Mouse (Mus musculus) heart, embryonic 16.5 days (tissue): ENCODE measurements at regions not wholly inside any gene's neighbourhood (a gene's known extent, or its start where the extent isn't known, plus 50 kb on each side); places are given as distances from the start of the nearest gene placed in this dataset.
A peak's percentile ranks its signal among the peaks of the same experiment; 100 is the strongest.

ENCODE experiments used
- ATAC-seq: fragments of 200-750 bp; cut with Nextera tagmentation; replicated peaks from 2 replicates; pipeline ENCODE4 v1.8.0; 2017; ENCODE audit warnings: moderate number of reproducible peaks; ENCODE audit not compliant: insufficient read depth, low FRiP score; ENCODE audit errors: extremely low read depth
- H3K27ac ChIP-seq: fragments of 300-500 bp; sonication (generic); 2 replicates; pipeline ENCODE4 v1.5.1; 2014; ENCODE audit warnings: mild to moderate bottlenecking, low read length, control low read depth, moderate library complexity
- H3K27me3 ChIP-seq: fragments of 300-500 bp; sonication (generic); 2 replicates; pipeline ENCODE4 v1.6.1; 2014; ENCODE audit warnings: low read length, mixed read lengths; ENCODE audit not compliant: control insufficient read depth, insufficient read depth
- H3K36me3 ChIP-seq: fragments of 300-500 bp; sonication (generic); 2 replicates; pipeline ENCODE4 v1.6.1; 2014; ENCODE audit not compliant: control insufficient read depth, insufficient read depth
- H3K4me1 ChIP-seq: fragments of 300-500 bp; sonication (generic); 2 replicates; pipeline ENCODE4 v1.6.1; 2014; ENCODE audit warnings: low read length, mixed read lengths; ENCODE audit not compliant: control insufficient read depth, insufficient read depth
- H3K4me2 ChIP-seq: fragments of 300-500 bp; sonication (generic); 2 replicates; pipeline ENCODE4 v1.6.1; 2014; ENCODE audit warnings: low read depth, mild to moderate bottlenecking, control low read depth, low read length
- H3K4me3 ChIP-seq: fragments of 300-500 bp; sonication (generic); 2 replicates; pipeline ENCODE4 v1.5.1; 2014; ENCODE audit warnings: mild to moderate bottlenecking, control low read depth, low read length
- H3K9ac ChIP-seq: fragments of 300-500 bp; sonication (generic); 2 replicates; pipeline ENCODE4 v1.6.1; 2014; ENCODE audit warnings: low read length, control low read depth
- H3K9me3 ChIP-seq: fragments of 300-500 bp; sonication (generic); replicated peaks from 2 replicates; pipeline ENCODE4 v1.6.1; 2016; ENCODE audit warnings: low read length; ENCODE audit not compliant: control insufficient read depth
- WGBS: fragments of 180-500 bp; shearing (Covaris S2); extraction: QIAGEN DNeasy Blood & Tissue Kit; methylation state at CpG from one replicate; pipeline ENCODE4 v1.1.7; 2014; 5-methylcytosine and 5-hydroxymethylcytosine counted together

DNA sequence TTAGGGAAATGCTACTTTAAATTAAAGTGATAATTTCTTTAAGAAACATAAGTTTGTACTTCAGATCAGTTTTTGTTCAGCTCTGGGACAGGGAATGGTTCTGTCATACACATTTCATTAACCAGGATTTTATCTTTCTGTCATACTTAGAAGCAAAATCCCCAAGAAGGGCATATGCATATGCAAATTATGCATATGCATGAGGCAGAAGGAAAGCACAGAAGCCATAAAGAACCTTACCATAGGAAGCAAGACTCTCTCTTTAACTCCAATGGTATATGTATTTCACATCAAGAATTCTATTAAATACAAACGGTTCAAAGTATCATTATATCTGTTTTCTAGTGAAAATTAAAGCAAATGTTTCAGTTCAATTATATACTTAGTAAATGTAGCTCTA lies 381.5 kb downstream of the Kcnj3 start:
- WGBS: 71% methylated on average over 1 of the region's 1 CpGs
- ATAC-seq: no peak
- Histone ChIP-seq H3K27me3 (no peaks in the 10 kb centered on the region), H3K4me2 (no peak overlapping the region), H3K9ac (no peak overlapping the region), H3K9me3 (no peaks in the 10 kb centered on the region), H3K4me3 (no peak overlapping the region), H3K4me1 (0 out of 2 replicates have a peak, but pooled peaks cover 2% of the 10 kb centered on the region), H3K27ac (no peak overlapping the region), H3K36me3 (no peaks in the 10 kb centered on the region)

DNA sequence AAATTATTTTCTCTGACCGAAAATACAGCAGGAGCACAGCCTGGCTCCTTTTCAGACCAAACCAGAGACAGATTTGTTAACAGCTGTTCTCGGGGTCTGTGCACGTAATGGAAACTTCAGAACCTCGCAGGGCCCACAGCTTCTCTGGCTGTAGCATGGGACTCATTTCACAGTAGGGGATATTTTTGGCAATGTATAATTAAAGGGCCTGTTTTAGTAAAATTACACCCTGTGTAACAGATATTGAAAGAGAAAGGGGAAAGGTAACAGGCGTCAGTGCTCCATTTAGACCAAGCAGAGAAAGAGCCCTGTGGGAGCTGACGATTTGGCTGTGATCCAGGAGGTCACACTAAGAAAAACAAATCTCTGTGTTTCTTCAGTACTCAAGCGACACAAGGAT lies 382.4 kb downstream of the Kcnj3 start:
- 20% methylated on average over 7 of the region's 7 CpGs for WGBS
- Histone ChIP-seq H3K4me2 (peak overlapping the region; percentile 53), H3K4me3 (peak overlapping the region; percentile 26), H3K36me3 (no peaks in the 10 kb centered on the region), H3K27ac (peak overlapping the region; percentile 43; the same call in 1 of the 2 replicates), H3K9ac (peak overlapping the region; percentile 11; the same call in 1 of the 2 replicates), H3K4me1 (0 out of 2 replicates have a peak, but pooled peaks cover 2% of the 10 kb centered on the region), H3K9me3 (no peaks in the 10 kb centered on the region), H3K27me3 (no peaks in the 10 kb centered on the region)
- ATAC-seq: no peak

DNA sequence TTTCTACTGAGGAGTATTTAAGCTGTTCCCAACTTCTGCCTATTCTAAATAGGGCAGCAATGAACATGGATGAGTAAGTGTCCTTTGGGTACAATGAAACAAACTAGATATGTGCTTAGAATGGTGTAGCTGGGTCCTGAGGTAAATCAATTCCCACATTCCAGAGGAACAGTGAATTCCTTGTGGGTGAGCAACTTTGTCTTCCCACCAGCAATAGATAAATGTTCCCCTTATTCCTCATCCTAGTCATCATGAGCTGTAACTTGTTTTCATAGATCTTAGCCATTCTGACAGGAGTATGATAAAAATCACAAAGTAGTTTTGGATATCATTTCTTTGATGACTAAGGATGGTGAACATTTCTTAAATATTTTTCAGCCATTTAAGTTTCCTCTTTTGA lies 387.0 kb downstream of the Kcnj3 start:
- H3K4me2 ChIP-seq: no peak overlapping the region
- no peaks in the 10 kb centered on the region for H3K9me3 ChIP-seq
- H3K9ac ChIP-seq: no peak overlapping the region
- ATAC-seq: no peak
- no peaks in the 10 kb centered on the region for H3K36me3 ChIP-seq
- H3K27me3 ChIP-seq: no peaks in the 10 kb centered on the region
- 0 out of 2 replicates have a peak, but pooled peaks cover 2% of the 10 kb centered on the region for H3K4me1 ChIP-seq
- no peak overlapping the region for H3K4me3 ChIP-seq
- H3K27ac ChIP-seq: no peak overlapping the region

DNA sequence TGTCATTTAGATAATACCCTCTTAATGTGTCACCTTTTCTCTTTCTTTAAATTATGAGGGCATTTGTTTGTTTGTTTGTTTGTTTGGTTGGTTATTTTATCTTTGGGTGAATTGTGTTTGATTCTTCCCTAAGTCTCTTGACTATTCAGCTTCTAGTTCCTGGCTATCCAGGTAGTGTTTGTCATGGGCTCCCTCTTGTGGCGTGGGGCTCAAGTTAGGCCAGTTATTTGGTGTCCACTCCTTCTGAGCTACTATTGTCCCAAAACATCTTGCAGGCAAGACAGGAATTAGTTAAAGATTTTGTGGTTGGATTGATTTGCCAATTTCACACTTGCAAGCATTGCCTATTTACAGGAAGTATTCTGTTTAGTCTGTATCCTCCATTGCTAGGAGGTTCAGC lies 405.8 kb downstream of the Kcnj3 start:
- WGBS: 39% methylated on average over 1 of the region's 1 CpGs
- Histone ChIP-seq H3K9me3 (no peaks in the 10 kb centered on the region), H3K4me2 (no peak overlapping the region), H3K4me3 (no peak overlapping the region), H3K27me3 (no peaks in the 10 kb centered on the region), H3K9ac (no peak overlapping the region), H3K27ac (no peak overlapping the region), H3K36me3 (no peaks in the 10 kb centered on the region), H3K4me1 (no peaks in the 10 kb centered on the region)
- ATAC-seq: no peak

DNA sequence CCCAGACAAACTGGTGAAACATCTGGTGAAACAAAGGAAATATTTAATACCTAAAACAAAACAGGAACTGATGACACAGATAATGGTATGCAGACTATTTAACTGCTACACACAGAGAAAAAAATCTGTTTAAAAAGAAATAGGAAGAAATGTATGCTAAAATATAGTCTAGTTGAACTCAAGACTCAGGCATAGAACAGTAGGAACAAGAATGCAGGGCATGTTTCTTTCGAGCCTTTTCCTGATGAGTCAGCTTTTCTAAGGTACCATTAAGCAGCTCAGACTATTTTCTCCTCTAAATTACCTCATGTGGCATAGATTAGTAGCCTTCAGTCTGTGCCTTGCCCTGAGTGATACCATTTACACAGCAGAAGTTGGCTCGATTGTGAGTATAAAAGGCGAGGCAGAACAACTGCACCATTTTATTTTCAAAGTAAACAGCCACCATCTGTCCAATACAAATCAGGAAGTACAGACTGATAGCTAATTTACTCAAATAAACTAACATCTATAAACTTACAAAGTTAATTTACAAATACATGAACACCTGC lies 411.1 kb downstream of the Kcnj3 start:
- WGBS: 53% methylated on average over 3 of the region's 3 CpGs
- H3K36me3 ChIP-seq: no peaks in the 10 kb centered on the region
- no peak for ATAC-seq
- no peak overlapping the region for H3K4me2 ChIP-seq
- H3K9ac ChIP-seq: no peak overlapping the region
- H3K27ac ChIP-seq: no peak overlapping the region
- H3K4me1 ChIP-seq: no peaks in the 10 kb centered on the region
- H3K4me3 ChIP-seq: no peak overlapping the region
- H3K9me3 ChIP-seq: no peaks in the 10 kb centered on the region
- H3K27me3 ChIP-seq: no peaks in the 10 kb centered on the region

DNA sequence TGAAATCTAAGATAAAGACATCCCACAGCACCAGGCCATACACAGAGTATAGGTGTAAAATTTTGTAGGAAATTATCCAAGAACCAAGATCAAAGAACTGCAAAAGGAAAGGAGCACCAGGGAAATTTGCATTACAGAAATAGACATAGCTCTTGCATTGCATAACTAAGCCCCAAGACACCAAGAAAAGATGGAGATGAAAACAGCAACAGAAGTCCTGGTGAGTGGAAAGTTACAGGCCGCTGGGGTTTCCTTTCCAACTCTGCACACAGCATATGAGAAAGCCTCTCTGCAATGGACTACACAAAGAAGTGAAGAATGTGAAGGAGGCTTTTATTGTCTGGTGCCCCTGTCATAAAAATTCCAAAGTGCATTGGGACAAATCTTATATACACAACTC lies 426.7 kb downstream of the Kcnj3 start:
- no peak for ATAC-seq
- no peaks in the 10 kb centered on the region for H3K4me1 ChIP-seq

DNA sequence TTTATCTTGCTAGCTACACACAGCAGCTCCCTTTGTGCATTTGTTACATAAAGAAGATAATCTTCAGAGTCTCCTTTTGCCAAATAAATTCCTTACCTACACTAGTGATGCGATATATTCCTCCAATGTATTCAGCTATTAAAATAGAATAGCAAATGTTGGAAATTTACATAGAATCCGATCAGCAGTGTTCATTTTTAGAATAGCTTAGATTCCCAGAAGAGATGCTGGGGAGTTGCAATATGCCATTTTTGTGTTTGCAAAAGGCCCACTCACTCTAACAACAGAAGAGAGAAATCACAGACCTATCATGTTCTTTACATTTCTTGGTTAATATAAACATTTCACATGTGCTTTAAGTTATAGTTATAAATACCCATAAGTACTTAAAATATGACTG lies 454.2 kb downstream of the Kcnj3 start:
- no peaks in the 10 kb centered on the region for H3K9me3 ChIP-seq
- H3K36me3 ChIP-seq: no peaks in the 10 kb centered on the region
- H3K27me3 ChIP-seq: no peaks in the 10 kb centered on the region
- no peak overlapping the region for H3K9ac ChIP-seq
- no peak overlapping the region for H3K4me2 ChIP-seq
- H3K4me1 ChIP-seq: no peaks in the 10 kb centered on the region
- H3K4me3 ChIP-seq: no peak overlapping the region
- WGBS: 70% methylated on average over 2 of the region's 2 CpGs
- ATAC-seq: no peak
- no peak overlapping the region for H3K27ac ChIP-seq

More for the DNA sequence above, 426.7 kb downstream of the Kcnj3 start:
- H3K36me3 ChIP-seq: no peaks in the 10 kb centered on the region
- H3K4me3 ChIP-seq: no peak overlapping the region
- H3K9ac ChIP-seq: no peak overlapping the region
- no peak overlapping the region for H3K27ac ChIP-seq
- H3K4me2 ChIP-seq: no peak overlapping the region
- 76% methylated on average over 1 of the region's 1 CpGs for whole genome bisulfite sequencing
- H3K9me3 ChIP-seq: no peaks in the 10 kb centered on the region
- no peaks in the 10 kb centered on the region for H3K27me3 ChIP-seq

DNA sequence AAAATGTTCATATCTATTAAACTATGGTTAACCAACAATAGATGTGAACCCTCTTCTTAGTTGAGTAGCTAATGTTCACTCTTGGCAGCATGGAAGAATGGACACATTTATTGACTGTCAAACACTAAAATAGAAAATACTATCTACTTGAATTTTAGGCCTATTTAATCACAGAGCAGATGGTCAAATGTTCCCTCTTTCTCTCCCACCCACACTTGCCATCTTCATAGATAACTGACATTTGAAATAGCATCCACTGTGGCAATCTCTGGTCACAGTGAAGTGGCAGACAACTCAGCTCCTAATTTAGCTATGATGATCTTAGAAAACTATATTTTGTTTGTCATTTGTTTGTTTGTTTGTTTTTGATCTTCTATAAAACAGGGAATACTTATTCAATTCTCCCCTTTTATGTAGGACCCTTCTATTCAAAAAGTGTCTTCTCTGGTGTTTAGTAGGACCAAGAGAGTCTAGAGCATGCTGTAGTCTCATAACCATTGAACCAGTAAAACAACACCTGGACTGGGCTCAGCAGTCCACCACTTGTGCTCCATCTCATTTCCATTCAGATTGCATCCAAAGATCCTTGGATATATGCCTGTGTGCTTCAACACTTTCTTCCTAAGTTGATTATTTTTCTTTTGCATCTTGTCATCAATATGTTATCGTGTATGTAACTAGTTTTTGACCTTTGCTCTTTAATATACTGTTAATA lies 457.2 kb downstream of the Kcnj3 start:
- no peak overlapping the region for H3K27ac ChIP-seq
- H3K9me3 ChIP-seq: no peaks in the 10 kb centered on the region
- H3K4me1 ChIP-seq: no peaks in the 10 kb centered on the region
- H3K27me3 ChIP-seq: no peaks in the 10 kb centered on the region
- no peak overlapping the region for H3K9ac ChIP-seq
- 42% methylated on average over 1 of the region's 1 CpGs for WGBS
- ATAC-seq: no peak
- no peaks in the 10 kb centered on the region for H3K36me3 ChIP-seq
- H3K4me3 ChIP-seq: no peak overlapping the region
- no peak overlapping the region for H3K4me2 ChIP-seq

DNA sequence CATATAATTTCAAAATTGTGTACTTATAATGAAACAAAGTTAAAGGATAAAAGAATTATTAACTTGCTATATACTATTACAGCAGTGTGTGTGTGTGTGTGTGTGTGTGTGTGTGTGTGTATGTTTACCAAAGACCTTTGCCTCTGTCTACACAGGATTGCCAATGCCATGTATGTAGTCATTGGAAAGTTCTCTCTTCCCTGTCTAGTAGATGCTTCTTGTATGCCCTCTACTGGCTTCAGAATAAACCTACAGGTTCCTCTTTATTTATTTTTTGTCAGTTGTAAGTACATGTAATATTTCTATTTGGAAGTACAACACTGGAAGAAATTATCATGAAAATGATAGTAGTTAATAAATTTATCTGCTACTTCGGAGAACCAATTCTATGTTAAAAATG lies 484.5 kb downstream of the Kcnj3 start:
- no peak overlapping the region for H3K4me3 ChIP-seq
- no peaks in the 10 kb centered on the region for H3K36me3 ChIP-seq
- 49% methylated on average over 1 of the region's 1 CpGs for WGBS
- H3K4me1 ChIP-seq: no peaks in the 10 kb centered on the region
- no peaks in the 10 kb centered on the region for H3K9me3 ChIP-seq
- no peak overlapping the region for H3K27ac ChIP-seq
- ATAC-seq: no peak
- no peak overlapping the region for H3K9ac ChIP-seq
- H3K27me3 ChIP-seq: no peaks in the 10 kb centered on the region
- no peak overlapping the region for H3K4me2 ChIP-seq
